Mouse (Mus musculus) midbrain, embryonic 14.5 days (tissue): ENCODE data around the gene Slc35f5. TPM values are rescaled to one million over a fixed set of nuclear protein-coding genes. Genes with fewer than 3 reads are reported as not detected.
A peak's percentile ranks its signal among the peaks of the same experiment; 100 is the strongest.

Source experiments
- ATAC-seq: fragments of 200-750 bp; cut with Nextera tagmentation; 2 replicates; pipeline ENCODE4 v1.8.0; 2017; ENCODE audit warnings: moderate number of reproducible peaks, moderate library complexity; ENCODE audit not compliant: low FRiP score, low TSS enrichment
- DNase-seq: peaks from one replicate; pipeline ENCODE4 v3.0.0-alpha.2; 2015
- H3K27ac ChIP-seq: fragments of 300-500 bp; sonication (generic); replicated peaks from 2 replicates; pipeline ENCODE4 v1.5.1; 2014; ENCODE audit warnings: mild to moderate bottlenecking, low read depth, low read length, moderate library complexity
- H3K27me3 ChIP-seq: fragments of 300-500 bp; sonication (generic); 2 replicates; pipeline ENCODE4 v1.6.1; 2014; ENCODE audit warnings: low read length, control low read depth, mixed read lengths; ENCODE audit not compliant: control insufficient read depth, insufficient read depth
- H3K36me3 ChIP-seq: fragments of 300-500 bp; sonication (generic); 2 replicates; pipeline ENCODE4 v1.6.1; 2014; ENCODE audit warnings: low read length, control low read depth; ENCODE audit not compliant: control insufficient read depth, insufficient read depth
- H3K4me1 ChIP-seq: fragments of 300-500 bp; sonication (generic); 2 replicates; pipeline ENCODE4 v1.6.1; 2014; ENCODE audit warnings: mild to moderate bottlenecking, antibody characterized with exemption, low read length, control low read depth; ENCODE audit not compliant: control insufficient read depth, insufficient read depth
- H3K4me2 ChIP-seq: fragments of 300-500 bp; sonication (generic); 2 replicates; pipeline ENCODE4 v1.6.1; 2014; ENCODE audit warnings: mild to moderate bottlenecking, low read length, moderate library complexity
- H3K4me3 ChIP-seq: fragments of 300-500 bp; sonication (generic); replicated peaks from 2 replicates; pipeline ENCODE4 v1.5.1; 2014; ENCODE audit warnings: low read depth, low read length
- H3K9ac ChIP-seq: fragments of 300-500 bp; sonication (generic); replicated peaks from 2 replicates; pipeline ENCODE4 v1.6.1; 2014; ENCODE audit warnings: mild to moderate bottlenecking, low read length, moderate library complexity
- H3K9me3 ChIP-seq: fragments of 300-500 bp; sonication (generic); 2 replicates; pipeline ENCODE4 v1.6.1; 2016; ENCODE audit warnings: low read length, control low read depth, mixed read lengths; ENCODE audit not compliant: control insufficient read depth
- WGBS: fragments of 180-500 bp; shearing (Covaris S2); extraction: QIAGEN DNeasy Blood & Tissue Kit; methylation state at CpG from one replicate; pipeline ENCODE4 v1.1.7; 2014; 5-methylcytosine and 5-hydroxymethylcytosine counted together
- polyA plus RNA-seq: library from polyadenylated mRNA; unstranded; fragments of >200 nt; fragmentation: Nextera tagmentation; extraction: Ambion mirVana; gene quantifications from 2 replicates; pipeline ENCODE4 v1.2.1, GENCODE M21; 2014

Slc35f5 gene
- polyA plus RNA-seq, 1 experiment from 2014 or later = 32.5 TPM

DNA sequence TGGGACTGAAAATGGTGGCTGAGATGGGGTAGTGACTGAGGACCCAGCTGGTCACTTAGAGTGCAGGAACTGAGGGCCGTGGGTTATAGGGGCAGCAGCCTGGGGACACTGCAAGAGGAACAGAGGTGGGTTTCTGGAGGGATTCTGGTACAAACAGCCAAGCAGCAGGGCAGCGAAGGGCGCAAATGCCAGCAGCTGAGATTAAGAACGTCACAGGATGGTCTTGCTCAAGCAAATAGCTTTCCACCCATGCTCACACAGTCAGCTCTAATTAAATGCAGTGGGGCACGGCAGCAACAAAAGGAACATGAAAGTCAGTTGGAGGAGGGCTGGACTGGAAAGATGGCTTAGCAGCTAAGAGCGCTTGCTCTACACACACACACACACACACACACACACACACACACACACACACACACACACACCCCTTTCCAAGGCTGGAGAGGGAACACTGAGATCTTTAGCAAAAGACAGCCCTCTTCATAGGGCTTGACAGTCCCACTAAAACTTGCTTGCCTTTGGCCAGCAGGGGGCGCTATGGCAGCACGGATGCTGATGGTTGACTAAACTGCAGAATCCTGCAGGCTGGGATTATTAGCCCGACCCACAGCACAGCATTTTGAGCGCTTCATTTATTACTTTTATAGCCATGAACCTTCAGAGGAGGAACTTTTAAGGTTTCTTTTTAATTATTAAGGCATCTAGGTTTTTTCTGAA, 46.9 kb downstream of the Slc35f5 start:
- Histone ChIP-seq H3K9ac (no peak overlapping the region), H3K27me3 (no peaks in the 10 kb centered on the region), H3K36me3 (no peaks in the 10 kb centered on the region), H3K9me3 (no peaks in the 10 kb centered on the region), H3K4me1 (no peaks in the 10 kb centered on the region), H3K4me2 (peak overlapping the region; percentile 25), H3K4me3 (no peak overlapping the region), H3K27ac (no peak overlapping the region)
- peak; percentile 97 for DNase-seq
- peak; percentile 74 for ATAC-seq
- 10% methylated on average over 10 of the region's 10 CpGs for WGBS

- Histone ChIP-seq H3K4me2 (no peak overlapping the region), H3K27ac (no peak overlapping the region), H3K36me3 (no peaks in the 10 kb centered on the region), H3K27me3 (no peaks in the 10 kb centered on the region), H3K4me1 (no peaks in the 10 kb centered on the region), H3K9me3 (no peaks in the 10 kb centered on the region), H3K9ac (no peak overlapping the region), H3K4me3 (no peak overlapping the region)
- WGBS = 68% methylated on average over 4 of the region's 4 CpGs
- no peak for ATAC-seq
- no peak for DNase-seq
Measured at GRCm38 (mm10) chr1:125624376-125625076, 64.1 kb downstream of the Slc35f5 start.

- H3K27ac ChIP-seq = no peak overlapping the region
- no peaks in the 10 kb centered on the region for H3K27me3 ChIP-seq
- H3K9me3 ChIP-seq = no peaks in the 10 kb centered on the region
- peaks cover 2% of the 10 kb centered on the region; the same call in 1 of the 2 replicates for H3K4me1 ChIP-seq
- no peak overlapping the region for H3K4me3 ChIP-seq
- H3K4me2 ChIP-seq = no peak overlapping the region
- no peak for ATAC-seq
- no peak overlapping the region for H3K9ac ChIP-seq
- peak; percentile 48 for DNase-seq
- H3K36me3 ChIP-seq = no peaks in the 10 kb centered on the region
- 39% methylated on average over 8 of the region's 8 CpGs for WGBS
Measured at GRCm38 (mm10) chr1:125639501-125640253, 79.3 kb downstream of the Slc35f5 start.

DNA sequence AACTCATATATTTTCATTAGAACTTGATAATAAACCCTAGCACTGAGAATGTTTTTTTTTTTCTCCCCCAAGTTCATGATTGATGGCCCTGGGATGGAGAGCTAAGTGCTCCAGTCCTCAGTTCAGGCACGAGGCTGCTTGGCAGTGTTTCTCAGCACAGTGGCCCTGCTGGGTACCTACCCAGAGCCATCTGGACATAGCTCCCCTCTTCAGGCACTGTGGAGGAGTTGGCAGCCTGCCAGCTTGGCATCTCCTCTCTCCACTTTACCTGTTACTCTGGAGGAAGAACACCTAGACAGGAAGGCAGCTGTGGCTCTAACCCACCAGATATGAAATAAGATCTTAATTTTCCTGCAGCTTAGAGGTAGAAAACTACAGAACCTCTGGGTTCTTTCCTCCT, 83.2 kb downstream of the Slc35f5 start:
- H3K27ac ChIP-seq = no peak overlapping the region
- ATAC-seq = no peak
- 64% methylated on average over 1 of the region's 1 CpGs for WGBS
- H3K27me3 ChIP-seq = no peaks in the 10 kb centered on the region
- no peak for DNase-seq
- no peak overlapping the region for H3K4me3 ChIP-seq
- peaks cover 2% of the 10 kb centered on the region; the same call in 1 of the 2 replicates for H3K4me1 ChIP-seq
- H3K9ac ChIP-seq = no peak overlapping the region
- no peaks in the 10 kb centered on the region for H3K9me3 ChIP-seq
- H3K4me2 ChIP-seq = no peak overlapping the region
- H3K36me3 ChIP-seq = no peaks in the 10 kb centered on the region

Other genes starting within 250 kb of the Slc35f5 start
- 210 and 274 TPM in 2 replicates for gene Actr3, start 124.9 kb upstream of the Slc35f5 start, polyA plus RNA-seq
- not detected in 2 replicates for gene Gpr39, start 116.4 kb downstream of the Slc35f5 start, polyA plus RNA-seq